Mouse (Mus musculus): Measurements from ENCODE around the gene Gm3839. TPM values are rescaled to one million over a fixed set of nuclear protein-coding genes. Genes with fewer than 3 reads are reported as not detected.
"Not testable (repeated sequence)": the region's sequence is repeated elsewhere in the genome, so short reads cannot be mapped to it uniquely, and the experiment has no call there.

Gm3839 gene
- polyA plus RNA-seq (2015; fragmentation: Nextera tagmentation; extraction: Ambion mirVana) = 0.90 and 1.2 TPM in 2 replicates

GRCm38 (mm10) chr14:11356626-11357025, at the start of gene Gm3839:
Gene Gm3839, minus strand, starts transcription at chr14:11356726.
- not testable (repeated sequence) for H3K27ac ChIP-seq; H3K4me1 ChIP-seq (replicated peaks); H3K27me3 ChIP-seq; H3K4me2 ChIP-seq (replicated peaks); H3K4me3 ChIP-seq (replicated peaks); ATAC-seq; H3K36me3 ChIP-seq; H3K9ac ChIP-seq (replicated peaks); H3K9me3 ChIP-seq

- ATAC-seq = no peak
- 82% methylated on average over 9 of the region's 9 CpGs for WGBS
Measured at GRCm38 (mm10) chr14:11405661-11406060, 49.1 kb upstream of the Gm3839 start.

GRCm38 (mm10) chr14:11377846-11378245, 21.3 kb upstream of the Gm3839 start:
- H3K27me3 ChIP-seq = no peaks in the 10 kb centered on the region
- no peak overlapping the region for H3K4me2 ChIP-seq (replicated peaks)
- H3K36me3 ChIP-seq = no peaks in the 10 kb centered on the region
- no peak overlapping the region for H3K27ac ChIP-seq
- no peak overlapping the region for H3K4me3 ChIP-seq (replicated peaks)
- no peaks in the 10 kb centered on the region for H3K9me3 ChIP-seq
- no peak for ATAC-seq
- 91% methylated on average over 3 of the region's 3 CpGs for WGBS
- no peaks in the 10 kb centered on the region for H3K4me1 ChIP-seq (replicated peaks)
- H3K9ac ChIP-seq (replicated peaks) = no peak overlapping the region

More at GRCm38 (mm10) chr14:11405661-11406060, 49.1 kb upstream of the Gm3839 start:
- H3K27me3 ChIP-seq = no peaks in the 10 kb centered on the region
- no peak overlapping the region for H3K4me3 ChIP-seq (replicated peaks)
- H3K9ac ChIP-seq (replicated peaks) = no peak overlapping the region
- no peaks in the 10 kb centered on the region for H3K4me1 ChIP-seq (replicated peaks)
- no peak overlapping the region for H3K27ac ChIP-seq
- H3K36me3 ChIP-seq = no peaks in the 10 kb centered on the region
- H3K4me2 ChIP-seq (replicated peaks) = no peak overlapping the region
- H3K9me3 ChIP-seq = no peaks in the 10 kb centered on the region

GRCm38 (mm10) chr14:11375225-11375624, 18.7 kb upstream of the Gm3839 start:
- WGBS = 90% methylated on average over 5 of the region's 5 CpGs
- H3K4me2 ChIP-seq (replicated peaks) = no peak overlapping the region
- H3K4me3 ChIP-seq (replicated peaks) = no peak overlapping the region
- no peaks in the 10 kb centered on the region for H3K4me1 ChIP-seq (replicated peaks)
- no peaks in the 10 kb centered on the region for H3K36me3 ChIP-seq
- no peak for ATAC-seq
- H3K27ac ChIP-seq = no peak overlapping the region
- no peaks in the 10 kb centered on the region for H3K27me3 ChIP-seq
- no peak overlapping the region for H3K9ac ChIP-seq (replicated peaks)
- H3K9me3 ChIP-seq = no peaks in the 10 kb centered on the region

- 82% methylated on average over 3 of the region's 3 CpGs for WGBS
- H3K27ac ChIP-seq = no peak overlapping the region
- no peak for ATAC-seq
Measured at GRCm38 (mm10) chr14:11346086-11346485, 10.4 kb downstream of the Gm3839 start.

GRCm38 (mm10) chr14:11329993-11330392, 26.5 kb downstream of the Gm3839 start:
- no peaks in the 10 kb centered on the region for H3K36me3 ChIP-seq
- H3K4me1 ChIP-seq (replicated peaks) = no peaks in the 10 kb centered on the region
- H3K9ac ChIP-seq (replicated peaks) = no peak overlapping the region
- no peak overlapping the region for H3K4me3 ChIP-seq (replicated peaks)
- H3K9me3 ChIP-seq = no peaks in the 10 kb centered on the region; the same call in 1 of the 2 replicates
- no peak overlapping the region for H3K4me2 ChIP-seq (replicated peaks)
- no peaks in the 10 kb centered on the region for H3K27me3 ChIP-seq
- 47% methylated on average over 2 of the region's 2 CpGs for WGBS
- no peak for ATAC-seq
- H3K27ac ChIP-seq = no peak overlapping the region

More at GRCm38 (mm10) chr14:11346086-11346485, 10.4 kb downstream of the Gm3839 start:
- Histone ChIP-seq H3K4me3 (replicated peaks) (no peak overlapping the region), H3K9ac (replicated peaks) (no peak overlapping the region), H3K27me3 (no peaks in the 10 kb centered on the region), H3K4me2 (replicated peaks) (no peak overlapping the region), H3K4me1 (replicated peaks) (no peaks in the 10 kb centered on the region), H3K36me3 (no peaks in the 10 kb centered on the region), H3K9me3 (no peaks in the 10 kb centered on the region)

GRCm38 (mm10) chr14:11307079-11307478, 49.4 kb downstream of the Gm3839 start:
- H3K27ac ChIP-seq = no peak overlapping the region
- H3K36me3 ChIP-seq = no peaks in the 10 kb centered on the region
- no peak overlapping the region for H3K4me2 ChIP-seq (replicated peaks)
- no peak overlapping the region for H3K4me3 ChIP-seq (replicated peaks)
- WGBS = 38% methylated on average over 2 of the region's 2 CpGs
- ATAC-seq = no peak
- no peaks in the 10 kb centered on the region for H3K27me3 ChIP-seq
- no peak overlapping the region for H3K9ac ChIP-seq (replicated peaks)
- H3K9me3 ChIP-seq = no peaks in the 10 kb centered on the region
- H3K4me1 ChIP-seq (replicated peaks) = no peaks in the 10 kb centered on the region

- 84% methylated on average over 3 of the region's 3 CpGs for WGBS
- H3K4me3 ChIP-seq (replicated peaks); ATAC-seq; H3K27me3 ChIP-seq; H3K27ac ChIP-seq; H3K4me2 ChIP-seq (replicated peaks); H3K9ac ChIP-seq (replicated peaks); H3K36me3 ChIP-seq; H3K4me1 ChIP-seq (replicated peaks): not testable (repeated sequence)
- H3K9me3 ChIP-seq = peaks cover 14% of the 10 kb centered on the region
Measured at GRCm38 (mm10) chr14:11287956-11288355, 68.6 kb downstream of the Gm3839 start.

- no peak overlapping the region for H3K4me2 ChIP-seq (replicated peaks)
- ATAC-seq = no peak
- H3K9me3 ChIP-seq = no peaks in the 10 kb centered on the region
- H3K4me3 ChIP-seq (replicated peaks) = no peak overlapping the region
- no peaks in the 10 kb centered on the region for H3K27me3 ChIP-seq
- no peak overlapping the region for H3K27ac ChIP-seq
- H3K4me1 ChIP-seq (replicated peaks) = no peaks in the 10 kb centered on the region
- 90% methylated on average over 4 of the region's 4 CpGs for WGBS
- no peaks in the 10 kb centered on the region for H3K36me3 ChIP-seq
- no peak overlapping the region for H3K9ac ChIP-seq (replicated peaks)
Measured at GRCm38 (mm10) chr14:11257161-11257705, 99.3 kb downstream of the Gm3839 start.

GRCm38 (mm10) chr14:11248053-11248452, 108.5 kb downstream of the Gm3839 start:
- H3K4me3 ChIP-seq (replicated peaks) = no peak overlapping the region
- no peaks in the 10 kb centered on the region for H3K9me3 ChIP-seq
- no peaks in the 10 kb centered on the region for H3K27me3 ChIP-seq
- no peak overlapping the region for H3K9ac ChIP-seq (replicated peaks)
- no peaks in the 10 kb centered on the region for H3K36me3 ChIP-seq
- ATAC-seq = no peak
- no peak overlapping the region for H3K4me2 ChIP-seq (replicated peaks)
- H3K27ac ChIP-seq = no peak overlapping the region
- H3K4me1 ChIP-seq (replicated peaks) = no peaks in the 10 kb centered on the region

- no peaks in the 10 kb centered on the region for H3K27me3 ChIP-seq
- no peak overlapping the region for H3K4me2 ChIP-seq (replicated peaks)
- no peak overlapping the region for H3K27ac ChIP-seq
- H3K4me1 ChIP-seq (replicated peaks) = no peaks in the 10 kb centered on the region
- 47% methylated on average over 5 of the region's 5 CpGs for WGBS
- no peaks in the 10 kb centered on the region for H3K36me3 ChIP-seq
- ATAC-seq = no peak
- H3K9me3 ChIP-seq = no peaks in the 10 kb centered on the region
- H3K9ac ChIP-seq (replicated peaks) = no peak overlapping the region
- H3K4me3 ChIP-seq (replicated peaks) = no peak overlapping the region
Measured at GRCm38 (mm10) chr14:11244546-11244945, 112.0 kb downstream of the Gm3839 start.

- Histone ChIP-seq H3K27ac (no peak overlapping the region), H3K9ac (replicated peaks) (no peak overlapping the region), H3K36me3 (no peaks in the 10 kb centered on the region), H3K9me3 (no peaks in the 10 kb centered on the region), H3K4me2 (replicated peaks) (no peak overlapping the region), H3K4me3 (replicated peaks) (no peak overlapping the region), H3K27me3 (no peaks in the 10 kb centered on the region), H3K4me1 (replicated peaks) (no peaks in the 10 kb centered on the region)
- ATAC-seq = no peak
- 91% methylated on average over 7 of the region's 7 CpGs for WGBS
Measured at GRCm38 (mm10) chr14:11232086-11232485, 124.4 kb downstream of the Gm3839 start.

Measured in midbrain, embryonic 13.5 days (tissue).